Mouse (Mus musculus): Measurements from ENCODE around the gene Chst3. TPM values are rescaled to one million over a fixed set of nuclear protein-coding genes. Genes with fewer than 3 reads are reported as not detected.

The Chst3 gene
- polyA plus RNA-seq (2015; fragmentation: Nextera tagmentation; extraction: Ambion mirVana): 3.1 and 3.7 TPM in 2 replicates

DNA sequence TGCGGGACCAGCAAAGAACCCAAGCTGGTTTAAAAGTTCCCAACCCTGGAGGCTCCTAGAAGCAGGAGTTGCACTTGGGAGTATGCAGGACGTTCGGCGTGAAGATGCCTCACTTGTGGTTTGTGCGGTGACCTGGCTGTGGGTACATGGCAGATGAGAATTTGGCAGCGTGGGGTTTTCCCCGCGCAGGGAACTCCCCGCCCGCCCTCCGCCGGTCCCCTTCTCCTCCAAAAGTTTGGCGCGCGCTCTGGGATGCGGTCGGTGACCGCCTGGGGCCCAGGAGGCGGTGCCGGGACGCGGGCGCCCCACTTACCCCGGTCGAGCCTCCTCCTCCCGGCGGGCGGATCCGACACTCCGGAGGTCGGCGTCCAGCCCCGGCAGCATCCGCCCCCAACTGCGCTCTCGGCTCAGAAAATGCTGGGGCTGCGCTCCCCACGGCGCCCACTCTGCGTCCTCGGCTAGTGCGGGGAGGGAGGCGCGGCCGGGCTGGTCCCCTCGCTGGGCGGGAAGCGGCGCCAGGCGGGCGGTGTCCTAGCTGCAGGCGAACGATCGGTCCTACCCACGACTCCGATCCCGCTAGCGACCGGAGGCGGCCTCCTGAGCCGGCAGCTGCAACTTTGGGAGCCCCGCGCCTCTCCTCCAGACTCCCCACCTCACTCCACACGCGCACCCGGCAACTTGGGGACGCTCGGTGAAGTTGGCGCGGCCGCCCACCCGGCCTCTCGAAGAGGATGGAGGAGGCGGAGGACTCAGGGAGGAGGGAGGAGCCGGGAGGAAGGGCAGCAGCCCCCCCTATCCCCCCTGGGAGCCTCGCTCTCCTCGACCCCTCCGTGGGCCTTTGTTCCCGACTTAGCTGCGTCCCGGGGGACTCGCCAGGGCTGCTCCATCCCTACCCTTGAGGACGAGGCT, at the start of gene Chst3:
TSS of gene Chst3 (minus strand) at position 670 of the 909 bp plus-strand sequence.
- Histone ChIP-seq H3K27me3 (no peaks in the 10 kb centered on the region; the same call in 1 of the 2 replicates), H3K27ac (peak within 1 kb of the TSS; percentile 85), H3K9me3 (0 out of 2 replicates have a peak, but pooled peaks cover 6% of the 10 kb centered on the region), H3K36me3 (no peaks in the 10 kb centered on the region; the same call in 1 of the 2 replicates), H3K4me1 (peaks cover 53% of the 10 kb centered on the region), H3K9ac (peak within 1 kb of the TSS; percentile 89), H3K4me2 (replicated peaks) (peak within 1 kb of the TSS; percentile 86), H3K4me3 (peak within 1 kb of the TSS; percentile 74)
- WGBS: under 1% methylated on average over 74 of the region's 83 CpGs
- ATAC-seq (ENCODE audit: low FRiP score, low read depth): peak; percentile 68

DNA sequence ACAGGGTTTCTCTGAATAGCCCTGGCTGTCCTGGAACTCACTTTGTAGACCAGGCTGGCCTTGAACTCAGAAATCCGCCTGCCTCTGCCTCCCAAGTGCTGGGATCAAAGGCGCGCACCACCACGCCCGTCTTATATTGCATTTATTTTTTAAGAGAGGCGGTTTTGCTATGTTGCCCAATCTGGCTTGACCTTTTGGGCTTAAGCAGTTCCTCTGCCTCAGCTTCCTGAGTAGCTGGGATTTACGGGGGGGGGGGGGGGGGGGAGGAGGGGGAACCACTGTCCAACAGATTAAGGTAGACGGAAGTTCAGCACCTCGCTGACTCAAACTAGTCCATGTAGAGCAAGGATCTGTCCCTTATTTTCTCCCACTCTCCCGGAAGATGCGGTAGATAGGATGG, 49.7 kb upstream of the Chst3 start:
- no peaks in the 10 kb centered on the region for H3K36me3 ChIP-seq
- ATAC-seq (ENCODE audit: low FRiP score, low read depth): no peak

DNA sequence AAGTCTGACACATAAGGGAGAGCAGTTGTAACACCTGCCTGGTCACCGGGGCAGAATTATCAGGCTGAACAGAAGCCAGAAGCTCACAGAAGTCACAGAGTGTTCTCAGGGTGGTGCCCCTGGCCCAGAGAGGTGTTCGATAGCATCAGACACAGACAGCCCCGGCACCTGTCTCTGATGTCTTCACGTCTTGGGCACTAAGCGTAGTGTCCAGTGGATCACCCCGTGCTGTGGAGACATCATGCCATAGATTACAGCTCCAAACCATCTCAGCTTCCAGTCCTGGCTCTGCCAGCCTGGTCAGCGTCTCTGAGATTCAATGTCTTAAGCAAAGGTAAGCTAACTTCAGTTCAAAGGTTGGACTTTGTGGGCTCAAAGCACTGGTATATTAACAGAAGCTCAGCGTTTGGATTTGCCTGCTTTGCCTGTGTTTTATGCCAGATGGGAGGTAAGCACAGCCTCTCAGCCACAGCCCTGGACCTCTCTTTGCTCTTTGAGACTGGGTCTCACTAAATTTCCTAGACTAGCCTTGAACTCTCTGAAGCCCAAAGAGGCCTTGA, 47.9 kb upstream of the Chst3 start:
- H3K4me1 ChIP-seq: peaks cover 8% of the 10 kb centered on the region
- H3K27me3 ChIP-seq: no peaks in the 10 kb centered on the region
- no peak overlapping the region for H3K4me2 ChIP-seq (replicated peaks)
- no peak overlapping the region for H3K4me3 ChIP-seq
- 86% methylated on average over 8 of the region's 8 CpGs for WGBS
- ATAC-seq (ENCODE audit: low FRiP score, low read depth): no peak
- H3K9ac ChIP-seq: no peak overlapping the region
- H3K27ac ChIP-seq: no peak overlapping the region
- no peaks in the 10 kb centered on the region for H3K9me3 ChIP-seq
- H3K36me3 ChIP-seq: no peaks in the 10 kb centered on the region

More for the DNA sequence above, 49.7 kb upstream of the Chst3 start:
- no peak overlapping the region for H3K4me3 ChIP-seq
- no peak overlapping the region for H3K4me2 ChIP-seq (replicated peaks)
- H3K9ac ChIP-seq: no peak overlapping the region
- 85% methylated on average over 11 of the region's 11 CpGs for WGBS
- no peak overlapping the region for H3K27ac ChIP-seq
- no peaks in the 10 kb centered on the region for H3K9me3 ChIP-seq
- peaks cover 6% of the 10 kb centered on the region; the same call in 1 of the 2 replicates for H3K4me1 ChIP-seq
- H3K27me3 ChIP-seq: no peaks in the 10 kb centered on the region

DNA sequence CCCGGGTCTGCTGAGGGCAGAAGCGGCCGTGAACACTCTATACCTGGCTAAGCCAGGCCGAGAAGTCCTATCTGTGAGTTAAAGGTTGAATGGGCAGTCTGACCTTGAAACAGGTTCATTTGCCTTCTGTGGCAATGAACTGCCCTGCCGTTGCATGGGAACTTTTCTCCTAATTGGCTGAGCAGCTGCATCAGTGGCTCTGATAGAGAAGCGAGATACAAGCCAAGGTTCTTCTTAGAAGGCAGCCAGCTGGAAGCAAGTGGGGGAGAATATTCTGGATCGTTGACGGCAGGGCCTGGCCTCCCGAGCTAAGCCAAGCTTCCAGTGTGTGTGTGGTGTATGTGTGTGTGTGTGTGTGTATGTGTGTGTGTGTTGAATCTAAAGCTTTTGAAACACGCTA, 46.2 kb upstream of the Chst3 start:
- whole genome bisulfite sequencing: 80% methylated on average over 10 of the region's 10 CpGs
- Histone ChIP-seq H3K4me2 (replicated peaks) (no peak overlapping the region), H3K36me3 (no peaks in the 10 kb centered on the region), H3K4me1 (peaks cover 8% of the 10 kb centered on the region), H3K9me3 (no peaks in the 10 kb centered on the region), H3K4me3 (no peak overlapping the region), H3K27me3 (no peaks in the 10 kb centered on the region), H3K9ac (no peak overlapping the region), H3K27ac (no peak overlapping the region)
- no peak for ATAC-seq (ENCODE audit: low FRiP score, low read depth)

DNA sequence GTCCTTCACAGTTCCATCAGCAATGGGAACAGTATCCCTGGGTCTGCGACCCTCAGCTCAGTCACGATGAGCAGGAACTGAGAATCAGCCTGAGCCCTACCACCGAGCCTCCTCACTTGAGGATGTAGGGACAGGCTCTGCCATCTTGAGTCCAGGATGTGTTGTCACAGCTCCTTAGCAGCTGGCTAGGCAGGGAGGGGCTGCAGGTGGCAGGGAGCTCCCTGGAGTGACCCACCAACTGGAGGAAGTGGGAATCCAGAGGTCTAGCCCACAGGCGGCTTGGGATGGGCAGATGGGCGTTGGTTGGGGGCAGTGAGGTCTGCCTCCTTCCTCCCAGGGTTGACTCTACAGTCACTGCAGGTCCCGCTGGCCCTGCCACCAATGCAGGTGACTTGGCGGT, 44.3 kb upstream of the Chst3 start:
- Histone ChIP-seq H3K9ac (no peak overlapping the region), H3K4me2 (replicated peaks) (no peak overlapping the region), H3K36me3 (no peaks in the 10 kb centered on the region), H3K4me3 (no peak overlapping the region), H3K4me1 (peaks cover 8% of the 10 kb centered on the region), H3K27ac (no peak overlapping the region), H3K9me3 (no peaks in the 10 kb centered on the region), H3K27me3 (no peaks in the 10 kb centered on the region)
- ATAC-seq (ENCODE audit: low FRiP score, low read depth): no peak
- WGBS: 80% methylated on average over 7 of the region's 7 CpGs

DNA sequence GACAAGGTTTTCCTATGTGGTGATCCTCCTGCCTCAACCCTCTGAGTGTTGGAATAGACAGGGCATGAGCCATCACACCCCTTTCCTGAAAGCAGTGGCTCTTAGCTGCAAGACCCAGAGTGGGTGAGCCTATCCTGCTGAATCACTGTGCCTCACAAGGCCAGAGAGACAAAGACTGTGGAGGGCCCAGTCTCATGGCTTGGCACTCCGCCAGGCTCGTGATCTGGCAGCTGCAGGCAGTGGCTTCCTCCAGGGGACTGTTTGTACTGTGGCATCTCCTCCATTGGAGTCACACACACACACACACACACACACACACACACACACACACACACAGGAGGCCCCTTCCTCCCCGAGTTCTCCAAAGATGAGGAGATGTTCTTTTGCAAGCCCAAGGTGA, 43.3 kb upstream of the Chst3 start:
- ATAC-seq (ENCODE audit: low FRiP score, low read depth): peak; percentile 87
- whole genome bisulfite sequencing: 37% methylated on average over 3 of the region's 3 CpGs
- H3K27me3 ChIP-seq: no peaks in the 10 kb centered on the region
- peak overlapping the region; percentile 15; the same call in 1 of the 2 replicates for H3K27ac ChIP-seq
- H3K9ac ChIP-seq: no peak overlapping the region
- no peak overlapping the region for H3K4me3 ChIP-seq
- H3K36me3 ChIP-seq: no peaks in the 10 kb centered on the region
- no peak overlapping the region for H3K4me2 ChIP-seq (replicated peaks)
- no peaks in the 10 kb centered on the region for H3K9me3 ChIP-seq
- peaks cover 8% of the 10 kb centered on the region for H3K4me1 ChIP-seq

DNA sequence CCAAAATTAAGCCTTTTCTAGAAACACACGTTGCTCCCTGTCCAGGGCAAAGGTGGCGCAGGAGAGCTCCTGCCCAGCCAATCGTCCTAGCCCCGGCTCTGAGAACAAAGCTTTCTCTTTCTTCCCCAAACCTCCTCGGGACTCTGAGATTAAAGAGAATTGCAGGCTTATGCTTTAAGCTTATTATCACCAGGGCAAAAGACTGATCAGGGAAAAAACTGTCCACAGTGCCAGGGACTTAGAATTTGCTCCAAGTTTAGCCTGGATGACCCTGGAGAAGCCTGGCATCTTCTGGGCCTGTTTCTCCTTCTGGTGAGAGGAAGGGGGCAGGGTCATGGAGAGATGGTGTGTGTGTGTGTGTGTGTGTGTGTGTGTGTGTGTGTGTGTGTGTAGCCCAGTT, 42.5 kb upstream of the Chst3 start:
- Histone ChIP-seq H3K4me2 (replicated peaks) (no peak overlapping the region), H3K27ac (no peak overlapping the region), H3K9me3 (no peaks in the 10 kb centered on the region), H3K4me3 (no peak overlapping the region), H3K27me3 (no peaks in the 10 kb centered on the region), H3K4me1 (peaks cover 8% of the 10 kb centered on the region), H3K9ac (no peak overlapping the region), H3K36me3 (no peaks in the 10 kb centered on the region)
- ATAC-seq (ENCODE audit: low FRiP score, low read depth): no peak
- WGBS: 43% methylated on average over 5 of the region's 5 CpGs

DNA sequence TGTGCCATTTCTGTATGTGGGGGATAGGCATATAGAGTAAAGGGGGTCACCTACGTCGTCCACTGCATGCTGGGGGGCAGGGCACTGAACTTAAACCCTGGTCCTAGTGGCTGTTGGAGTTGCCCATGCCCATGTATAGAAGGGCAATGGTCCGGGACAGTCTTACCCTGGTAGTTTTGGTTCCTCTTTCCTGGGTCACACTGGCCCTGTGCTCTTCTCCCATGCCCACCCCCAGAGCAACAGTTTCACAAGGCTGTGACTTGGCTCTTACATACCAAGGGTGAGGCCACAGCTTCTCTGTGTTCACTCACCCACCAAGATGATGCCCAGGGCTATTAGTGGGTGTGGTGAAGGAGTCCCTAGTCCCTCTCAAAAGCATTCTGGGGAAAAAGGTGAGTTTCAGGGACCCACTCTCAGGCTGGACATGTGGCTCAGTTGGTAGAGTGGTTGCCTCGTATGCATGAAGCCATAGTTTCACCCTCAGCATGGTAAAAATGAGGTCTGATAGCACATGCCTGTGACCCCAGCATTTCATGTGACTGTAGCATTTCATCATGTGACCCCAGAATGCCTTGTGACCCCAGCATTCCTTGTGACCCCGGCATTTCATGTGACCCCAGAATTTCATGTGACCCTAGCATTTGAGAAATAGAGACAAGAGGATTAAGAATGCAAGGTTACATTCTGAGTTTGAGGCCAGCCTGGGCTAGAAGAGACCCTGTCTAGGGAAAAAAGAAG, 41.7 kb upstream of the Chst3 start:
- Histone ChIP-seq H3K9ac (no peak overlapping the region), H3K27me3 (no peaks in the 10 kb centered on the region), H3K4me3 (no peak overlapping the region), H3K9me3 (no peaks in the 10 kb centered on the region), H3K4me2 (replicated peaks) (no peak overlapping the region), H3K36me3 (no peaks in the 10 kb centered on the region), H3K27ac (no peak overlapping the region), H3K4me1 (peaks cover 8% of the 10 kb centered on the region)
- ATAC-seq (ENCODE audit: low FRiP score, low read depth): no peak
- WGBS: 86% methylated on average over 5 of the region's 5 CpGs

DNA sequence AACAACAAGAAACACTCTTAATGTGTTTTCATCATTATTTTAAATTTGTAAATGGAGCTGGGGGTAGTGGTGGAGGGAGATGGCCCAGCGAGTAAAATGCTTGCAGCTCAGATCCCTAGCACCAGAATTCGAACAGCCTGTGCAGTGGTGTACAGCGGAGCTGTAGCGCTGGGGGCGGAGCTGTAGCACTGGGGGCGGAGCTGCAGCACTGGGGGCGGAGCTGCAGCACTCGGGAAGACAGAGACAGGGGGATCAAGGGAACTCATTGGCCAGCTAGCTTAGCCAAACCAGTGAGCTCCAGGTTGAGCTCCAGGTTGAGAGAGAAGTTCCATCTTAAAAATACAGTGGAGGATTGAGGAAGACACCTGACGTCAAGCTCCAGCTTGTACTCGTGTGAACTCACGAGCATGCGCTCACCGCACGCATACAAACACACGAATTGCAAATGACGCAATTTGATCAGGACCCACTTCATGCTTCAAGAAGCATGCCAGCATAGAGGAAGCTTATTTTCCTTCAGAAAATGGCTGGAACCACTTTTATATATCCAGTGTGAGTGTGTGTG, 38.3 kb upstream of the Chst3 start:
- no peak overlapping the region for H3K27ac ChIP-seq
- H3K36me3 ChIP-seq: no peaks in the 10 kb centered on the region
- no peak overlapping the region for H3K4me3 ChIP-seq
- 59% methylated on average over 16 of the region's 16 CpGs for WGBS
- H3K4me1 ChIP-seq: peaks cover 1% of the 10 kb centered on the region
- H3K4me2 ChIP-seq (replicated peaks): no peak overlapping the region
- no peaks in the 10 kb centered on the region for H3K9me3 ChIP-seq
- no peak; the same call in 1 of the 2 replicates for ATAC-seq (ENCODE audit: low FRiP score, low read depth)
- H3K27me3 ChIP-seq: no peaks in the 10 kb centered on the region
- H3K9ac ChIP-seq: no peak overlapping the region

DNA sequence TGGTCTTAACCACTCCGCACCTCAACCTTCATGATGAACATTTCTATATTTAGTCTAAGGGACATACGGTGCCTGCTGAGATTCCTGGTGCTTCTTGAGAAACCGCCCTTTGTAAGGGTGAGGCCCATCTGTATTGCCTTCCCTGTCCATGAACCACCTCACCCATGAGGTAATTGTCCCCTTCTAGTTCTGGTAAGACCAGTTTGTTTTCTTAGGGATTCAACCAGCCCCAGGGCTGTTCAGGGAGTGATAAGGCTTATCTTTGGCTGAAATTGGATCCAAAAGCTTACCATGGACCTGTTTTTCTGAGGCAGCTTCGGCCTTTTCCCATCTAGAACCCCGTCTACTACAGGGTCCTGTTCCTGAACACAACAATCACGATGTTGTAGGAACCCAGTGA, 37.0 kb upstream of the Chst3 start:
- no peak for ATAC-seq (ENCODE audit: low FRiP score, low read depth)
- Histone ChIP-seq H3K9ac (no peak overlapping the region), H3K27me3 (no peaks in the 10 kb centered on the region)

DNA sequence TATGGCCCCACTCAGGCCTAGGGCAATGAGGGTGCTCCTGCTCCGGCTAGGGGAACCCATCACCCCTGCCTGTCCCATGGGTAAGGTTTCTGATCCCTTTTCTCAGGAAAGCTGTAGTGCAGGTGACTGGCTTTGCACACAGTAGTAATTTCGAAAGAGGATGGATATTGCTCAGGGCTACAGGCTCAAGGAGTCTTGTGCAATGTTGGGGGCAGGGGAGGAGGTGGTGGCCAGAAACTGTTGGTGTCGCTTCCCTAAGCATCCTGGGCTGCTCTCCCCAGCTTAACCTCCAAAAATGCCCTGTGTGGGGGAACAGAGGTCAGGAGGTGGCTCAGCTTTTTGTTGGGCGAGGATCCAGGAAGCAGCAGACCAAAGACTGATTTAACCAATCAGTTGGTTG, 33.5 kb upstream of the Chst3 start:
- no peak overlapping the region for H3K4me3 ChIP-seq
- H3K27ac ChIP-seq: no peak overlapping the region
- no peak for ATAC-seq (ENCODE audit: low FRiP score, low read depth)
- no peak overlapping the region for H3K9ac ChIP-seq
- no peaks in the 10 kb centered on the region for H3K9me3 ChIP-seq
- no peaks in the 10 kb centered on the region for H3K27me3 ChIP-seq
- H3K4me2 ChIP-seq (replicated peaks): no peak overlapping the region
- H3K4me1 ChIP-seq: no peaks in the 10 kb centered on the region
- WGBS: 64% methylated on average over 4 of the region's 4 CpGs
- no peaks in the 10 kb centered on the region for H3K36me3 ChIP-seq

More for the DNA sequence above, 37.0 kb upstream of the Chst3 start:
- WGBS: 90% methylated on average over 6 of the region's 6 CpGs
- no peak overlapping the region for H3K4me2 ChIP-seq (replicated peaks)
- no peaks in the 10 kb centered on the region for H3K36me3 ChIP-seq
- H3K4me3 ChIP-seq: no peak overlapping the region
- H3K27ac ChIP-seq: no peak overlapping the region
- H3K4me1 ChIP-seq: no peaks in the 10 kb centered on the region
- H3K9me3 ChIP-seq: no peaks in the 10 kb centered on the region

DNA sequence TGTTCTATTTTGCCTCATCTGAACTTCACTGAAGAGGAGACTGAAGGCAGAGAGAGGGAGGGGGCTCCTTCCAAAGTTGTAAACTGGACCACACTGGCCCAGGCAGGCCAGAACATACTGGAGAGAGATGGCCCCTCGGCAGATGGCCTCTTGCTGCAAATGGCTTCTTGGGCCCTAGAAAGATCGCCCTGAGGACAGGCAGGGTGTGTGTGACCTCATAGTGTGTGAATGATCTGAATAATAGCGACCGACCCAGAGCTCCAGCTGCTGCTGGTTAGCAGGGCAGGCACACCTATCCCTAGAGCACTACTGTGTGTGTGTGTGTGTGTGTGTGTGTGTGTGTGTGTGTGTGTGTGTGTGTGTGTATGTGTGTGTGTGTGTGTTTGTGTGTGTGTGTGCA, 33.1 kb upstream of the Chst3 start:
- Histone ChIP-seq H3K9ac (no peak overlapping the region), H3K27ac (no peak overlapping the region), H3K4me2 (replicated peaks) (no peak overlapping the region), H3K4me1 (no peaks in the 10 kb centered on the region), H3K36me3 (no peaks in the 10 kb centered on the region), H3K4me3 (no peak overlapping the region), H3K9me3 (no peaks in the 10 kb centered on the region), H3K27me3 (no peaks in the 10 kb centered on the region)
- no peak for ATAC-seq (ENCODE audit: low FRiP score, low read depth)
- 62% methylated on average over 4 of the region's 4 CpGs for WGBS

Measured in limb, embryonic 13.5 days (tissue).